Mouse (Mus musculus): ENCODE data around the gene Ap1g2. TPM values are rescaled to one million over a fixed set of nuclear protein-coding genes. Genes with fewer than 3 reads are reported as not detected.

Ap1g2 gene
- polyA plus RNA-seq, 1 experiment from 2014 or later: 6.9 TPM

- H3K9ac ChIP-seq (ENCODE audit: low read depth, low read length): no peak overlapping the region
- no peaks in the 10 kb centered on the region; the same call in 1 of the 2 replicates for H3K36me3 ChIP-seq (ENCODE audit: control insufficient read depth, insufficient read depth, low read length)
- ATAC-seq: no peak
- H3K4me1 ChIP-seq (ENCODE audit: control insufficient read depth, insufficient read depth, low read depth, low read length): peaks cover 54% of the 10 kb centered on the region
- no peaks in the 10 kb centered on the region for H3K9me3 ChIP-seq (ENCODE audit: control insufficient read depth, low read length)
- no peak overlapping the region for H3K27ac ChIP-seq (ENCODE audit: low read depth, low read length)
- WGBS: 82% methylated on average over 1 of the region's 1 CpGs
- peak overlapping the region; percentile 16 for H3K4me2 ChIP-seq (ENCODE audit: low read length)
- no peak overlapping the region; the same call in 1 of the 2 replicates for H3K4me3 ChIP-seq (ENCODE audit: low read length)
- H3K27me3 ChIP-seq (replicated peaks; ENCODE audit: control insufficient read depth, insufficient read depth, low read length): no peaks in the 10 kb centered on the region
Measured at GRCm38 (mm10) chr14:55059009-55059408, 47.4 kb downstream of the Ap1g2 start.

GRCm38 (mm10) chr14:55055167-55055834, 51.1 kb downstream of the Ap1g2 start:
- peak overlapping the region; percentile 42 for H3K4me3 ChIP-seq (ENCODE audit: low read length)
- no peaks in the 10 kb centered on the region for H3K27me3 ChIP-seq (replicated peaks; ENCODE audit: control insufficient read depth, insufficient read depth, low read length)
- WGBS: 46% methylated on average over 11 of the region's 11 CpGs
- H3K36me3 ChIP-seq (ENCODE audit: control insufficient read depth, insufficient read depth, low read length): no peaks in the 10 kb centered on the region
- peaks cover 40% of the 10 kb centered on the region for H3K4me1 ChIP-seq (ENCODE audit: control insufficient read depth, insufficient read depth, low read depth, low read length)
- peak overlapping the region; percentile 97 for H3K27ac ChIP-seq (ENCODE audit: low read depth, low read length)
- peak overlapping the region; percentile 4; the same call in 1 of the 2 replicates for H3K9ac ChIP-seq (ENCODE audit: low read depth, low read length)
- no peaks in the 10 kb centered on the region for H3K9me3 ChIP-seq (ENCODE audit: control insufficient read depth, low read length)
- peak overlapping the region; percentile 61 for H3K4me2 ChIP-seq (ENCODE audit: low read length)
- peak; percentile 54 for ATAC-seq

- peak; percentile 55 for ATAC-seq
- H3K9ac ChIP-seq (ENCODE audit: low read depth, low read length): peak overlapping the region; percentile 68
- peak overlapping the region; percentile 97 for H3K27ac ChIP-seq (ENCODE audit: low read depth, low read length)
- peaks cover 35% of the 10 kb centered on the region for H3K4me1 ChIP-seq (ENCODE audit: control insufficient read depth, insufficient read depth, low read depth, low read length)
- H3K36me3 ChIP-seq (ENCODE audit: control insufficient read depth, insufficient read depth, low read length): no peaks in the 10 kb centered on the region
- H3K4me3 ChIP-seq (ENCODE audit: low read length): peak overlapping the region; percentile 42
- peak overlapping the region; percentile 61 for H3K4me2 ChIP-seq (ENCODE audit: low read length)
- 34% methylated on average over 10 of the region's 10 CpGs for WGBS
- no peaks in the 10 kb centered on the region for H3K9me3 ChIP-seq (ENCODE audit: control insufficient read depth, low read length)
- H3K27me3 ChIP-seq (replicated peaks; ENCODE audit: control insufficient read depth, insufficient read depth, low read length): no peaks in the 10 kb centered on the region
Measured at GRCm38 (mm10) chr14:55054191-55054749, 52.1 kb downstream of the Ap1g2 start.

- Histone ChIP-seq H3K4me1 (ENCODE audit: control insufficient read depth, insufficient read depth, low read depth, low read length) (peaks cover 31% of the 10 kb centered on the region), H3K9ac (ENCODE audit: low read depth, low read length) (peak overlapping the region; percentile 68), H3K9me3 (ENCODE audit: control insufficient read depth, low read length) (no peaks in the 10 kb centered on the region), H3K4me3 (ENCODE audit: low read length) (peak overlapping the region; percentile 42), H3K36me3 (ENCODE audit: control insufficient read depth, insufficient read depth, low read length) (no peaks in the 10 kb centered on the region), H3K27me3 (replicated peaks; ENCODE audit: control insufficient read depth, insufficient read depth, low read length) (no peaks in the 10 kb centered on the region), H3K27ac (ENCODE audit: low read depth, low read length) (peak overlapping the region; percentile 97), H3K4me2 (ENCODE audit: low read length) (peak overlapping the region; percentile 61)
- ATAC-seq: peak; percentile 83
- 47% methylated on average over 17 of the region's 17 CpGs for WGBS
Measured at GRCm38 (mm10) chr14:55053708-55054190, 52.6 kb downstream of the Ap1g2 start.

- H3K4me1 ChIP-seq (ENCODE audit: control insufficient read depth, insufficient read depth, low read depth, low read length): peaks cover 24% of the 10 kb centered on the region
- H3K27me3 ChIP-seq (replicated peaks; ENCODE audit: control insufficient read depth, insufficient read depth, low read length): no peaks in the 10 kb centered on the region
- peak overlapping the region; percentile 97 for H3K27ac ChIP-seq (ENCODE audit: low read depth, low read length)
- 46% methylated on average over 4 of the region's 4 CpGs for WGBS
- H3K9ac ChIP-seq (ENCODE audit: low read depth, low read length): peak overlapping the region; percentile 68
- H3K36me3 ChIP-seq (ENCODE audit: control insufficient read depth, insufficient read depth, low read length): no peaks in the 10 kb centered on the region
- peak overlapping the region; percentile 61 for H3K4me2 ChIP-seq (ENCODE audit: low read length)
- no peaks in the 10 kb centered on the region for H3K9me3 ChIP-seq (ENCODE audit: control insufficient read depth, low read length)
- H3K4me3 ChIP-seq (ENCODE audit: low read length): peak overlapping the region; percentile 42
- ATAC-seq: no peak
Measured at GRCm38 (mm10) chr14:55053050-55053449, 53.3 kb downstream of the Ap1g2 start.

- Histone ChIP-seq H3K9me3 (ENCODE audit: control insufficient read depth, low read length) (no peaks in the 10 kb centered on the region), H3K27me3 (replicated peaks; ENCODE audit: control insufficient read depth, insufficient read depth, low read length) (no peaks in the 10 kb centered on the region), H3K9ac (ENCODE audit: low read depth, low read length) (no peak overlapping the region), H3K4me1 (ENCODE audit: control insufficient read depth, insufficient read depth, low read depth, low read length) (peaks cover 24% of the 10 kb centered on the region), H3K36me3 (ENCODE audit: control insufficient read depth, insufficient read depth, low read length) (no peaks in the 10 kb centered on the region), H3K4me3 (ENCODE audit: low read length) (0 out of 2 replicates have a peak overlapping the region, but pooled peaks have one; percentile 4), H3K27ac (ENCODE audit: low read depth, low read length) (peak overlapping the region; percentile 65), H3K4me2 (ENCODE audit: low read length) (peak overlapping the region; percentile 61)
- ATAC-seq: peak; percentile 46
- 34% methylated on average over 9 of the region's 9 CpGs for WGBS
Measured at GRCm38 (mm10) chr14:55052496-55052895, 53.9 kb downstream of the Ap1g2 start.

Other genes with a start within 250 kb of the Ap1g2 start
- 11.2 and 12.9 TPM in 2 replicates for gene Homez, start 235.6 kb downstream of the Ap1g2 start, polyA plus RNA-seq (2015; fragmentation: Nextera tagmentation; extraction: Ambion mirVana)
- gene Ppp1r3e, start 229.0 kb downstream of the Ap1g2 start, polyA plus RNA-seq (2015; fragmentation: Nextera tagmentation; extraction: Ambion mirVana): 4.1 and 5.3 TPM in 2 replicates
- 4.8 and 5.9 TPM in 2 replicates for gene Bcl2l2, start 223.2 kb downstream of the Ap1g2 start, polyA plus RNA-seq (2015; fragmentation: Nextera tagmentation; extraction: Ambion mirVana)
- 0.14 TPM in 1 of 2 replicates, not detected in the other for gene Gm20521, start 223.2 kb downstream of the Ap1g2 start, polyA plus RNA-seq (2015; fragmentation: Nextera tagmentation; extraction: Ambion mirVana)
- 127 and 130 TPM in 2 replicates for gene Pabpn1, start 214.1 kb downstream of the Ap1g2 start, polyA plus RNA-seq (2015; fragmentation: Nextera tagmentation; extraction: Ambion mirVana)
- 254 and 275 TPM in 2 replicates for gene Slc22a17, start 193.5 kb downstream of the Ap1g2 start, polyA plus RNA-seq (2015; fragmentation: Nextera tagmentation; extraction: Ambion mirVana)
- gene Efs, start 180.5 kb downstream of the Ap1g2 start, polyA plus RNA-seq (2015; fragmentation: Nextera tagmentation; extraction: Ambion mirVana): 14.2 and 15.5 TPM in 2 replicates
- gene Il25, start 173.9 kb downstream of the Ap1g2 start, polyA plus RNA-seq (2015; fragmentation: Nextera tagmentation; extraction: Ambion mirVana): 1.3 TPM in 2 replicates
- 17.0 and 28.5 TPM in 2 replicates for gene Cmtm5, start 170.3 kb downstream of the Ap1g2 start, polyA plus RNA-seq (2015; fragmentation: Nextera tagmentation; extraction: Ambion mirVana)
- gene Myh6, start 139.7 kb downstream of the Ap1g2 start, polyA plus RNA-seq (2015; fragmentation: Nextera tagmentation; extraction: Ambion mirVana): 1.6 and 1.8 TPM in 2 replicates
- not detected in 2 replicates for gene Gm17428, start 129.7 kb downstream of the Ap1g2 start, polyA plus RNA-seq (2015; fragmentation: Nextera tagmentation; extraction: Ambion mirVana)
- gene Myh7, start 112.0 kb downstream of the Ap1g2 start, polyA plus RNA-seq (2015; fragmentation: Nextera tagmentation; extraction: Ambion mirVana): 8.5 and 10.6 TPM in 2 replicates
- 48.2 and 50.6 TPM in 2 replicates for gene Ngdn, start 91.1 kb downstream of the Ap1g2 start, polyA plus RNA-seq (2015; fragmentation: Nextera tagmentation; extraction: Ambion mirVana)
- 18.4 and 20.5 TPM in 2 replicates for gene Zfhx2, start 14.3 kb downstream of the Ap1g2 start, polyA plus RNA-seq (2015; fragmentation: Nextera tagmentation; extraction: Ambion mirVana)
- 34.4 and 36.1 TPM in 2 replicates for gene Thtpa, start 11.8 kb downstream of the Ap1g2 start, polyA plus RNA-seq (2015; fragmentation: Nextera tagmentation; extraction: Ambion mirVana)
- 31.8 and 32.3 TPM in 2 replicates for gene Jph4, start 10.3 kb upstream of the Ap1g2 start, polyA plus RNA-seq (2015; fragmentation: Nextera tagmentation; extraction: Ambion mirVana)
- gene Dhrs2, start 115.4 kb upstream of the Ap1g2 start, polyA plus RNA-seq (2015; fragmentation: Nextera tagmentation; extraction: Ambion mirVana): 1.4 and 1.9 TPM in 2 replicates

Measured in hindbrain, embryonic 16.5 days (tissue).